17 mouse cellular contexts compared by ENCODE assay signal in the genomic region with DNA sequence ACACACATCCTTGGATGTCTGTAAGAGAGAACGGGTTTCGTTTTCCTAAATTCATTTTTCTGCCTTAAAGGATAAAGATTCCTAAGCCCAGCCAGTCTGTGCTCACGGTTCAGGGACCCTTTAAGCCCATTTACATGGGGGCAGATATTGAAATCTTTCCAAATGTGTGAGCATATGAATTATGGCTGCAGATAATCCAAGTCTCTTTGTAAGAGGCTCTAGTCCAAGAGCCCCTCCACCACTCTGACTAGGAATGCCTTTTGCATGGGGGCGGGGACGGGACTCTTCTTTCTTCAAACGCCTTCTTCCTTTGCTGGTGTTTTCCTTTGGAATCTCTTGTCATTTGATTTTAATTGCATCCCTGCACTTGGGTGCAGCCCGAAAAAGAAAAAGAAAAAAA. TPM values are rescaled to one million over a fixed set of nuclear protein-coding genes. Genes with fewer than 3 reads are reported as not detected.
DNase-seq lines count a peak whose midpoint lies in the region; ATAC-seq and TF ChIP-seq lines count a peak whose summit lies in the region.
"Had no signal": no experiment of that assay in that cellular context is flagged by ENCODE, and none has a peak within 500 bp of the region (broad histone marks: within the 10 kb centered on the region; RNA-seq: fewer than 3 reads in every experiment).

No protein-coding gene starts in this region.

- ATAC-seq in heart, embryonic 11.5 days (replicated peaks; ENCODE audit: insufficient number of reproducible peaks, low FRiP score, low TSS enrichment), result no peak
- ATAC-seq in lung, embryonic 14.5 days (ENCODE audit: insufficient read depth), result no peak
- no peak for ATAC-seq in embryonic facial prominence, embryonic 15.5 days (ENCODE audit: insufficient number of reproducible peaks, low FRiP score, low TSS enrichment, low read depth)
- no peak for ATAC-seq in frontal cortex, adult (ENCODE audit: low TSS enrichment)
- ATAC-seq: forebrain, embryonic 16.5 days; hindbrain, embryonic 16.5 days had no signal

- H3K4me1 ChIP-seq in heart, adult 2 months (ENCODE audit: control insufficient read depth, insufficient read depth, low read length), result peaks cover 19% of the 10 kb centered on the region
- H3K4me1 ChIP-seq in heart, embryonic 11.5 days (ENCODE audit: control insufficient read depth, insufficient read depth, low read length), result peaks cover 16% of the 10 kb centered on the region; the same call in 1 of the 2 replicates
- H3K4me1 ChIP-seq in lung, embryonic 14.5 days (ENCODE audit: insufficient read depth), result peaks cover 7% of the 10 kb centered on the region; the same call in 1 of the 2 replicates
- H3K4me1 ChIP-seq in embryonic facial prominence, embryonic 15.5 days, result peaks cover 22% of the 10 kb centered on the region

- WGBS in heart, adult 2 months, result 62% methylated on average over 7 of the region's 7 CpGs
- WGBS in heart, embryonic 11.5 days (ENCODE audit: insufficient replicate concordance), result 69% methylated on average over 7 of the region's 7 CpGs
- WGBS in lung, embryonic 14.5 days, result 44% methylated on average over 7 of the region's 7 CpGs
- WGBS in embryonic facial prominence, embryonic 15.5 days, result 32% methylated on average over 7 of the region's 7 CpGs

- no peak for DNase-seq in heart, adult 2 months
- DNase-seq in lung, embryonic 14.5 days, result peak; percentile 54
- DNase-seq in lung, postnatal 4 days, result no peak
- DNase-seq: adrenal gland, adult 2 months; adrenal gland, postnatal 25 days; cerebellum, adult 2 months; cerebellum, postnatal 10 days; gastrocnemius, postnatal 36 days; heart, adult 18-20 months; heart, postnatal 36 days had no signal

- peak overlapping the region; percentile 85 for H3K27ac ChIP-seq in heart, adult 2 months
- H3K27ac ChIP-seq in heart, embryonic 11.5 days (ENCODE audit: low read depth, low read length), result no peak overlapping the region
- H3K27ac ChIP-seq in lung, embryonic 14.5 days (ENCODE audit: low read depth), result no peak overlapping the region
- H3K27ac ChIP-seq in embryonic facial prominence, embryonic 15.5 days (replicated peaks), result 0 out of 2 replicates have a peak overlapping the region, but pooled peaks have one; percentile 4
- H3K27ac ChIP-seq: forebrain, embryonic 12.5 days had no signal

- no peaks in the 10 kb centered on the region for H3K27me3 ChIP-seq in heart, adult 2 months (ENCODE audit: control insufficient read depth, insufficient read depth, low read length)
- H3K27me3 ChIP-seq in heart, embryonic 11.5 days (ENCODE audit: control insufficient read depth, insufficient read depth, low read length), result no peaks in the 10 kb centered on the region
- H3K27me3 ChIP-seq in lung, embryonic 14.5 days (ENCODE audit: insufficient read depth, low read length), result no peaks in the 10 kb centered on the region
- H3K27me3 ChIP-seq in embryonic facial prominence, embryonic 15.5 days, result no peaks in the 10 kb centered on the region
- H3K27me3 ChIP-seq: heart, embryonic 12.5 days had no signal

- intact Hi-C loops in heart, adult 2 months (cut with DNase I), result no loop called here

- H3K79me2 ChIP-seq in heart, adult 2 months (replicated peaks; ENCODE audit: control insufficient read depth, insufficient read depth, low read length), result no peaks in the 10 kb centered on the region

- H3K9me3 ChIP-seq in heart, embryonic 11.5 days (replicated peaks; ENCODE audit: control insufficient read depth, low read length), result no peaks in the 10 kb centered on the region
- H3K9me3 ChIP-seq in lung, embryonic 14.5 days (ENCODE audit: low read depth, low read length), result no peaks in the 10 kb centered on the region
- H3K9me3 ChIP-seq in embryonic facial prominence, embryonic 15.5 days (replicated peaks), result no peaks in the 10 kb centered on the region
- H3K9me3 ChIP-seq: forebrain, embryonic 12.5 days; heart, embryonic 12.5 days had no signal

- H3K9ac ChIP-seq in heart, adult 2 months (ENCODE audit: low read depth, low read length), result no peak overlapping the region
- H3K9ac ChIP-seq in heart, embryonic 11.5 days (ENCODE audit: low read depth, low read length), result no peak overlapping the region
- H3K9ac ChIP-seq in lung, embryonic 14.5 days, result no peak overlapping the region
- no peak overlapping the region for H3K9ac ChIP-seq in embryonic facial prominence, embryonic 15.5 days
- H3K9ac ChIP-seq: forebrain, embryonic 12.5 days; heart, embryonic 12.5 days had no signal

- H3K4me3 ChIP-seq in heart, adult 2 months, result no peak overlapping the region
- H3K4me3 ChIP-seq in heart, embryonic 11.5 days (ENCODE audit: low read depth, low read length), result no peak overlapping the region
- H3K4me3 ChIP-seq in lung, embryonic 14.5 days (ENCODE audit: low read depth, low read length), result no peak overlapping the region
- no peak overlapping the region for H3K4me3 ChIP-seq in embryonic facial prominence, embryonic 15.5 days (replicated peaks)
- H3K4me3 ChIP-seq: forebrain, embryonic 12.5 days; heart, embryonic 12.5 days had no signal

- H3K4me2 ChIP-seq in heart, embryonic 11.5 days, result no peak overlapping the region
- no peak overlapping the region for H3K4me2 ChIP-seq in lung, embryonic 14.5 days
- H3K4me2 ChIP-seq in embryonic facial prominence, embryonic 15.5 days (replicated peaks), result no peak overlapping the region
- H3K4me2 ChIP-seq: forebrain, embryonic 12.5 days; heart, embryonic 12.5 days had no signal

- H3K36me3 ChIP-seq in heart, adult 2 months (ENCODE audit: control insufficient read depth, insufficient read depth, low read length), result peaks cover 5% of the 10 kb centered on the region
- H3K36me3 ChIP-seq in heart, embryonic 11.5 days (ENCODE audit: control insufficient read depth, insufficient read depth, low read length), result no peaks in the 10 kb centered on the region
- H3K36me3 ChIP-seq in lung, embryonic 14.5 days (ENCODE audit: insufficient read depth), result no peaks in the 10 kb centered on the region
- no peaks in the 10 kb centered on the region for H3K36me3 ChIP-seq in embryonic facial prominence, embryonic 15.5 days
- H3K36me3 ChIP-seq: forebrain, embryonic 12.5 days; heart, embryonic 12.5 days had no signal

- TF ChIP-seq EP300 in heart, adult 2 months (IDR thresholded peaks at IDR 0.05; ENCODE audit: insufficient read depth, low read depth, low read length), result no peak

- no peak for TF ChIP-seq POLR2A in heart, adult 2 months (IDR thresholded peaks at IDR 0.05; ENCODE audit: insufficient read depth, low read depth, low read length)

- no peak for TF ChIP-seq CTCF in heart, adult 2 months (IDR thresholded peaks at IDR 0.05)
- TF ChIP-seq CTCF in lung, embryonic 14.5 days (IDR thresholded peaks at IDR 0.05; ENCODE audit: low read depth), result no peak

RNA-seq across cellular contexts. Expression of a gene that starts 54.2 kb away (rescaled TPM):
- 1 to 10 TPM; 3.6 to 3.7 TPM for total RNA-seq in heart, adult 2 months (2021)
- 3.7 and 3.8 TPM in 2 replicates for polyA plus RNA-seq in heart, adult 2 months (2012; rRNA removed)
- polyA plus RNA-seq in heart, embryonic 11.5 days (2014; fragmentation: Nextera tagmentation; extraction: Ambion mirVana), result 5.5 and 5.6 TPM in 2 replicates
- polyA plus RNA-seq in lung, embryonic 14.5 days (2014; fragmentation: Nextera tagmentation; extraction: Ambion mirVana), result 5.2 and 5.4 TPM in 2 replicates
- polyA plus RNA-seq in embryonic facial prominence, embryonic 15.5 days (2015; fragmentation: Nextera tagmentation; extraction: Ambion mirVana), result 6.7 and 6.8 TPM in 2 replicates

Comparison
In these comparisons a context has a peak if more than half of its experiments do, and no peak if none do; other contexts are left out.
1. H3K27ac ChIP-seq: peak in heart, adult 2 months (single experiment) and embryonic facial prominence, embryonic 15.5 days (single experiment); none in heart, embryonic 11.5 days (single experiment) and lung, embryonic 14.5 days (single experiment).